Mouse (Mus musculus): ENCODE data around the gene Slc25a54. TPM values are rescaled to one million over a fixed set of nuclear protein-coding genes. Genes with fewer than 3 reads are reported as not detected.

Gene Slc25a54
- polyA plus RNA-seq, 1 experiment = not detected

- H3K4me3 ChIP-seq (ENCODE audit: insufficient read depth, low read length) = no peak overlapping the region
- TF ChIP-seq POLR2A (IDR thresholded peaks at IDR 0.05; ENCODE audit: borderline replicate concordance, low read depth, low read length) (no peak), CTCF (IDR thresholded peaks at IDR 0.05; ENCODE audit: low read depth, low read length) (no peak)
- peaks cover 23% of the 10 kb centered on the region for H3K4me1 ChIP-seq (ENCODE audit: control insufficient read depth, insufficient read depth, low read length)
- peak overlapping the region; percentile 64 for H3K27ac ChIP-seq (ENCODE audit: insufficient read depth, low read depth, low read length)
These were observed 28.3 kb upstream of the Slc25a54 start for GRCm38 (mm10) chr3:109051946-109052331.

GRCm38 (mm10) chr3:109059903-109060302, 20.4 kb upstream of the Slc25a54 start:
- H3K27ac ChIP-seq (ENCODE audit: insufficient read depth, low read depth, low read length) = no peak overlapping the region
- peaks cover 4% of the 10 kb centered on the region; the same call in 1 of the 2 replicates for H3K4me1 ChIP-seq (ENCODE audit: control insufficient read depth, insufficient read depth, low read length)
- TF ChIP-seq CTCF (IDR thresholded peaks at IDR 0.05; ENCODE audit: low read depth, low read length) (no peak), POLR2A (IDR thresholded peaks at IDR 0.05; ENCODE audit: borderline replicate concordance, low read depth, low read length) (no peak)
- H3K4me3 ChIP-seq (ENCODE audit: insufficient read depth, low read length) = no peak overlapping the region

DNA sequence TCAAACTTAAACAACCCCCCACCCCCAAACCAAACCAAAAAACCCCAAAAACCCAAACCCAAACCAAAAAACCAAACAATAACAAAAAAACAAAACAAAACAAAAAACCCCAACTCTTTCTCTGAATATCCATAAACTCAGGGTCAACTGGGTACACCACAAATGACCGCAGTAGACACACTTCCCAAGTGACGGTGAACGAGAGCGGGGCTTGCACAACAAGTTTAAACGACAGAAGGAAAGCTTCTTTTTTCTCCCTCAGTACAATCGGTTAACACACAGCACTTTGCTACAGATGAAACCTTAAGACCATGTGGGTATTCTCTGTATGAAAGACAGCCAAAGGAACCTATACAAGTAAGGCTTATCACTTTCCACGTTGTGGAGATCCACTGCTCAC, 17.9 kb upstream of the Slc25a54 start:
- Histone ChIP-seq H3K4me3 (ENCODE audit: insufficient read depth, low read length) (no peak overlapping the region), H3K4me1 (ENCODE audit: control insufficient read depth, insufficient read depth, low read length) (no peaks in the 10 kb centered on the region), H3K27ac (ENCODE audit: insufficient read depth, low read depth, low read length) (no peak overlapping the region)
- no peak for TF ChIP-seq POLR2A (IDR thresholded peaks at IDR 0.05; ENCODE audit: borderline replicate concordance, low read depth, low read length)
- no peak for TF ChIP-seq CTCF (IDR thresholded peaks at IDR 0.05; ENCODE audit: low read depth, low read length)

DNA sequence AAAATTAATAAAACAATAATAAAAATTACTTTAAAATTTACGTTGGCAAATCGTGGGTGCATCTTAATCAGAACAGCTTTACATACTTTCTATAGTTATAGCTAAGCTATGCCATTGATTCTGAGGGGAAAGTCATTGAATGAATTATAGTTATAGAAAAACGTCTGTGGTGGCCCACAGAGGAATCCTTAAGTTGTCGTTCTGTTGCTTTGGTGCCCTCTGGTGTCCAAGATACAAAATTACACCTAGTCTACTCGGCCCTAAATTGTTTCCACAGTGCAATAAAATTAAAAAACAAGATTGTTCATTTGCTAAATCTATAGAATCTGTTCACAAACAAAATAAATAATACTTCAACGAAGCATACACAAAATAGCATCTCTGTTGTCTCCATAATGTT, 17.3 kb upstream of the Slc25a54 start:
- H3K4me3 ChIP-seq (ENCODE audit: insufficient read depth, low read length) = no peak overlapping the region
- no peaks in the 10 kb centered on the region for H3K4me1 ChIP-seq (ENCODE audit: control insufficient read depth, insufficient read depth, low read length)
- TF ChIP-seq POLR2A (IDR thresholded peaks at IDR 0.05; ENCODE audit: borderline replicate concordance, low read depth, low read length) (no peak), CTCF (IDR thresholded peaks at IDR 0.05; ENCODE audit: low read depth, low read length) (no peak)
- H3K27ac ChIP-seq (ENCODE audit: insufficient read depth, low read depth, low read length) = no peak overlapping the region

- Histone ChIP-seq H3K4me1 (ENCODE audit: control insufficient read depth, insufficient read depth, low read length) (no peaks in the 10 kb centered on the region), H3K4me3 (ENCODE audit: insufficient read depth, low read length) (no peak overlapping the region), H3K27ac (ENCODE audit: insufficient read depth, low read depth, low read length) (no peak overlapping the region)
- TF ChIP-seq CTCF (IDR thresholded peaks at IDR 0.05; ENCODE audit: low read depth, low read length) (no peak), POLR2A (IDR thresholded peaks at IDR 0.05; ENCODE audit: borderline replicate concordance, low read depth, low read length) (no peak)
These were observed 4.1 kb downstream of the Slc25a54 start for GRCm38 (mm10) chr3:109084418-109084817.

DNA sequence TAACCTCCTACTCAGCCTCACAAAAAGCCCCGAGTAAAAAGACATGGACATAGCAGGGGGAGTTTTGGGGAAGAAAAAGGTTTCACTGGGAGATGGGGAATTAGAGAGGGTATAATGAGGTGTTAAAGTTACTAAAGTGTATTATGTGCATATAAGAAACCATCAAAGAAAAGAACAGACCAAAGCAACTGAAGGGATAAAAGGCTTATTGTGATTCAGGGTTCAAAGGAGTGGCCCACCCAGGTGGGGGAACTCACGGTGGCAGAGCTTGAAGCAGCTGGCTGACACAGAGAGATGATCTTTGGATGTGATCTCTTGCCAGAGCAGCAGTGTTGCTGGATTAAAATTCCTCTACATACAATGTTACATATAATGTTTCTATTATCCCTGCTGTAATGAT, 8.2 kb downstream of the Slc25a54 start:
- Histone ChIP-seq H3K27ac (ENCODE audit: insufficient read depth, low read depth, low read length) (no peak overlapping the region), H3K4me1 (ENCODE audit: control insufficient read depth, insufficient read depth, low read length) (no peaks in the 10 kb centered on the region), H3K4me3 (ENCODE audit: insufficient read depth, low read length) (no peak overlapping the region)
- TF ChIP-seq CTCF (IDR thresholded peaks at IDR 0.05; ENCODE audit: low read depth, low read length) = no peak
- TF ChIP-seq POLR2A (IDR thresholded peaks at IDR 0.05; ENCODE audit: borderline replicate concordance, low read depth, low read length) = no peak

DNA sequence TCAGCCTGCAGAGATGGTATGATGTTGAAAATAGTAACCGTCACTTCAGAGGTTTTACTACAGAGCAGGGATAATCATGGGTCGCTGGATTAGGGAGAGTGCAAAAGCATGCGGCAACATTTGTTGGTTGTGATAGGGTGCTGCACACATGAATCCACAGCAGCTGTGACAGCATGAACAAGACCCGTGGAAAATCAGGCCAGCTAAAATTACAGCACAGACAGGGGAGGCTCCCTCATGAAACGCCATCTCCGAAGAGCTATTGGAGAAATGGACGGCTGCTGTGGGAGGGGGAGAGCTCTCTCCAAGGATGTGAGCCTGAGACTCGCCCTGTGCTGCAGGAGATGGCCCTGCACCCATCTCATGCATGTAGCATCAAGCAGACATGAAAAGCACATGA, 24.4 kb downstream of the Slc25a54 start:
- no peak overlapping the region for H3K4me3 ChIP-seq (ENCODE audit: insufficient read depth, low read length)
- TF ChIP-seq POLR2A (IDR thresholded peaks at IDR 0.05; ENCODE audit: borderline replicate concordance, low read depth, low read length) = no peak
- TF ChIP-seq CTCF (IDR thresholded peaks at IDR 0.05; ENCODE audit: low read depth, low read length) = no peak
- no peaks in the 10 kb centered on the region for H3K4me1 ChIP-seq (ENCODE audit: control insufficient read depth, insufficient read depth, low read length)
- no peak overlapping the region for H3K27ac ChIP-seq (ENCODE audit: insufficient read depth, low read depth, low read length)

- TF ChIP-seq POLR2A (IDR thresholded peaks at IDR 0.05; ENCODE audit: borderline replicate concordance, low read depth, low read length) = no peak
- no peak for TF ChIP-seq CTCF (IDR thresholded peaks at IDR 0.05; ENCODE audit: low read depth, low read length)
These were observed 36.9 kb downstream of the Slc25a54 start for GRCm38 (mm10) chr3:109117136-109117535.

GRCm38 (mm10) chr3:109119562-109119961, 39.3 kb downstream of the Slc25a54 start:
- Histone ChIP-seq H3K4me3 (ENCODE audit: insufficient read depth, low read length) (no peak overlapping the region), H3K4me1 (ENCODE audit: control insufficient read depth, insufficient read depth, low read length) (peaks cover 10% of the 10 kb centered on the region; the same call in 1 of the 2 replicates), H3K27ac (ENCODE audit: insufficient read depth, low read depth, low read length) (no peak overlapping the region)
- TF ChIP-seq CTCF (IDR thresholded peaks at IDR 0.05; ENCODE audit: low read depth, low read length) (no peak), POLR2A (IDR thresholded peaks at IDR 0.05; ENCODE audit: borderline replicate concordance, low read depth, low read length) (no peak)

More at GRCm38 (mm10) chr3:109117136-109117535, 36.9 kb downstream of the Slc25a54 start:
- H3K4me3 ChIP-seq (ENCODE audit: insufficient read depth, low read length) = no peak overlapping the region
- no peaks in the 10 kb centered on the region for H3K4me1 ChIP-seq (ENCODE audit: control insufficient read depth, insufficient read depth, low read length)
- H3K27ac ChIP-seq (ENCODE audit: insufficient read depth, low read depth, low read length) = no peak overlapping the region

DNA sequence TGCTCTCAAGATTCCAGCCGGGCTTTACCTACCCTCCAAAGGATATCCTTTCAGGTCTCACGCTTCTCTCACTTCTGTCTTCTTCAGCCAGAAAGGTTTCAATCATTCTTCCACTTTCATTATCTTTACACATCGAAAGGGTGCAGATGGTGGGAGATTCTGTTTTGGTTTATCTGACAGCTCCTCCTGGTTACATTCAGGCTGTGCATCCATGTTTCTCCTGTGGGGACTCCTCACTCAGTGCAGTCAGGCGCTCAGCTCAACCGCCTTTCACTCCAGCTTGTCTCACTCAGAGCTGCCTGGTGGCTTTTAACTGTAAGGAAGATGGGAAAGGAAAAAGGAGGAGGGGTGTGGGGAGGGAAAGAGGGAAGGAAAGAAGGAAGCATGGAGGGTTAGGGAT, 39.7 kb downstream of the Slc25a54 start:
- TF ChIP-seq CTCF (IDR thresholded peaks at IDR 0.05; ENCODE audit: low read depth, low read length) (no peak), POLR2A (IDR thresholded peaks at IDR 0.05; ENCODE audit: borderline replicate concordance, low read depth, low read length) (no peak)
- H3K4me3 ChIP-seq (ENCODE audit: insufficient read depth, low read length) = no peak overlapping the region
- no peak overlapping the region for H3K27ac ChIP-seq (ENCODE audit: insufficient read depth, low read depth, low read length)
- H3K4me1 ChIP-seq (ENCODE audit: control insufficient read depth, insufficient read depth, low read length) = peaks cover 11% of the 10 kb centered on the region; the same call in 1 of the 2 replicates

Data from bone marrow macrophage, adult 2 months (primary cell).